Mouse (Mus musculus): ENCODE data around the gene Olfr1404.
"Not testable (repeated sequence)": the region's sequence is repeated elsewhere in the genome, so short reads cannot be mapped to it uniquely, and the experiment has no call there.

The Olfr1404 gene

GRCm38 (mm10) chr1:173212092-173212491 is at the start of gene Olfr1404:
Gene Olfr1404 (plus strand): TSS chr1:173212392.
- no peak for DNase-seq

GRCm38 (mm10) chr1:173174154-173174842 is 37.9 kb upstream of the Olfr1404 start:
- DNase-seq = no peak

- no peak for DNase-seq
Observed at GRCm38 (mm10) chr1:173190540-173190939, 21.7 kb upstream of the Olfr1404 start, which contains the start of gene Olfr1406. Gene Olfr1406 (minus strand): TSS chr1:173190640.

GRCm38 (mm10) chr1:173192059-173192458 is 20.1 kb upstream of the Olfr1404 start:
- DNase-seq = no peak

GRCm38 (mm10) chr1:173196359-173196758 is 15.8 kb upstream of the Olfr1404 start:
- DNase-seq = no peak

GRCm38 (mm10) chr1:173197508-173197907 is 14.7 kb upstream of the Olfr1404 start, which contains the start of gene Olfr218:
Gene Olfr218 (plus strand): TSS chr1:173197808.
- DNase-seq = no peak

GRCm38 (mm10) chr1:173216481-173216880 is 4.3 kb downstream of the Olfr1404 start:
- no peak for DNase-seq

- DNase-seq = no peak
Observed at GRCm38 (mm10) chr1:173227081-173227480, 14.9 kb downstream of the Olfr1404 start, which contains the start of gene Fcer1a. Gene Fcer1a (minus strand): TSS chr1:173227214.

- not testable (repeated sequence) for DNase-seq
Observed at GRCm38 (mm10) chr1:173237004-173237403, 24.8 kb downstream of the Olfr1404 start.

- DNase-seq = no peak
Observed at GRCm38 (mm10) chr1:173249888-173250287, 37.7 kb downstream of the Olfr1404 start.

- DNase-seq = no peak
Observed at GRCm38 (mm10) chr1:173265701-173266100, 53.5 kb downstream of the Olfr1404 start, which contains the start of gene Olfr418. Gene Olfr418 (plus strand): TSS chr1:173266001.

Data from embryo, embryonic 11 days (tissue).